Mouse (Mus musculus) ovary, postnatal 36 days (tissue): ENCODE data around the gene Acy3.
"Not testable (repeated sequence)": the region's sequence is repeated elsewhere in the genome, so short reads cannot be mapped to it uniquely, and the experiment has no call there.

Source experiments
- DNase-seq: peaks from one replicate; pipeline ENCODE4 v3.0.0; 2022; ENCODE audit warnings: low spot score, mixed read lengths

Acy3 gene

DNA sequence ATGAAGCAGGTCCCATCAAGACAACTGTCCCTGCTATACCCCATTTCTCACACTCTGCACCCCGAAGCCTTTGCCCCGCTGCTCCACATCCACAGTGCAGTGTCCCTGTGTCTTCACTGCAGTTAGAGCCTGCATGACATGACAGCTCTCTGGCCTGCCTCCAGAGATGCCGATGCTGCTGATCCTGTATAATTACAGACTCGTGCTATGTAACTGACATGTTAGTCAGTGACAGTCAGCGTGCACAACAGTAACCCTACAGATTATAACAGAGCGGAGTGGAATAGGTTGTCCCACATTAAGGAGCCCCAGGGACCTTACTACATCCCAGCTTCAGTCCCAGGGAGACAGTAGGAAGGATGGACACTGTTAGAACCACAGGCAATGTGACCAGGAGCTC is 11.8 kb upstream of the Acy3 start:
- not testable (repeated sequence) for DNase-seq

DNA sequence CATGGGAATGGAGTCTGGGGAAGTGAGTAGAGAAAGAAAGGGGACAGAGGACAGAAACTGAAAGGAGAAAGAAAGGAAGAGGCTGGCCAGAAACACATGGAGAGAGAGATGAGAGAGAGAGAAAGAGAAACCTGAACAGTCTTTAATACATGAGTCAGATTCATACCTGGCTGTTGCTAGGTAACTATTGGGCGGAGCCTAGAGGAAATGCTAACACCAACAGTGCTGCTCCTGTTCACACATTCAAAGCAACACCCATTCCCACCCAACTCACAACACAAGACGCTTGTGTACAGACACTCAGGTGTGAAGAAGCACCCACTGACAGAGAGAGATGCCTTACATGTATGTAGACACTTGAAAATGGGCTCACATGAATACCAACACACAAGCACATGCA is 10.5 kb upstream of the Acy3 start:
- DNase-seq: no peak

DNA sequence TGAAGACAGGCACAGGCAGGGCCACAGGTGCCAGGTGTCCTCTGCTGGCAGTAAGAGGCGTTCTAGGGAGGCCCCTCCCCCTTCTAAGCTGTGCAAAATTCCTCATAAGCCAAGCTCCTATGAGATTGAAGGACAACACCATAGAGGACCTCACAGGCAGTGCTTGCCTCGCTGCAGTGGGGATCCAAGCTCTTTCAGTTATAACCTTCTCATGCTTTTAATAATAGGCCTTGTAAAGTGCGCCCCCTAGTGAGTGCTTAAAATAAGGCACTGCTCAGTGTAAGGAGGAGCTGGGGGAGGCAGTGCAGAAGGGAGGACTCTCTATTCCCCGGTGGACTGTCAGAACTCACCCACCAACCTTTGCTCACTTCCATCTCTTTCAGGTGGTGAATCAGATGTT is 6.1 kb upstream of the Acy3 start:
- peak; percentile 53 for DNase-seq

DNA sequence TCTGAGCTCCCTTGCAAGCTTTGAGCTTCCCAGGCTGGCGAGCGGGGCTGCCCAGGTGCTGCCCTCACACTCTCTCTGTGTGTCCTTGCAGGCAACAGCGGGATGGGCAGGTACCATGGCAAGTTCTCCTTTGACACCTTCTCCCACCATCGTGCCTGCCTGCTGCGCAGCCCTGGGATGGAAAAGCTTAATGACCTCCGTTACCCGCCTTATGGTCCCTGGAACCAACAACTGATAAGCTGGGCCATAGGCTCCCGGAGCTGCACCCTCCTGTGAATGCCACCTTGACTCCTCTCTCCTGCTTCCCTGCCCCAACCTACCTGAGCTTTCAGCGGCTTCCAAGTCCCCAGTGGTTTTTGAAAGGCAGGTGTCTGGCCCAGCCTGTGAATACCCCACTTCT is 5.5 kb upstream of the Acy3 start:
- no peak for DNase-seq

DNA sequence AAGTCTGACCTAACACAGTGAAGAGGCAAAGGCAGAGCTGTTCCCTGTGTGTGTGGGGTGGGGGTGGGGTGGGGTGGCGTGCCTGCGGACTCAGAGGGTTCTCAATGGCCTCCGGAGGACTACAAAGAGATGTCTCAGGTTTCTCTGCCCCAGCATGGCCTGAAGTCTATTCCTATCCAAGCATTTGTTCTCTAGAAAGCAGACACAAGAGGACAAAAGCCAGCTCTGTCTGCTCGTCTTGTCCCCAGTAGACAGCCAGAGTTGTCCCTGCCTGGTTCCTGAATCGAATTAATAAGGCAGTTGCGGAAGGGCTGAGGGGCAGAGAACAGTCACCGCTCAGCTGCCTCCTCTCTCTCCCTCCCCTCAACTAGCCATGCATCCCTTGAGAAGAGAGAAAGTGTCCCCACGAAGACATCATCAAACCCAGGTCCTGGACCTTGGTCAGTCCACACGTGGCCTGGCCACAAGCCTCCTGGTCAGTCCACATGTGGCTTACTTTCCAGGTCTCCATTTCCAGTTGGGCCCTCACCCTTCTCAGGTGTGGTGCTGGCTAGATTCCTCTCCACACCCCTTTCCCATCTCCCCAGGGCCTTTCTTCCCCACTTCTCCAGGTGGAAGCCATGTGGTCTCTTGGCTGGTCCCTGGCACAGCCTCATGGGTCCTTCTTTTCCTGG is 2.7 kb upstream of the Acy3 start:
- DNase-seq: no peak

DNA sequence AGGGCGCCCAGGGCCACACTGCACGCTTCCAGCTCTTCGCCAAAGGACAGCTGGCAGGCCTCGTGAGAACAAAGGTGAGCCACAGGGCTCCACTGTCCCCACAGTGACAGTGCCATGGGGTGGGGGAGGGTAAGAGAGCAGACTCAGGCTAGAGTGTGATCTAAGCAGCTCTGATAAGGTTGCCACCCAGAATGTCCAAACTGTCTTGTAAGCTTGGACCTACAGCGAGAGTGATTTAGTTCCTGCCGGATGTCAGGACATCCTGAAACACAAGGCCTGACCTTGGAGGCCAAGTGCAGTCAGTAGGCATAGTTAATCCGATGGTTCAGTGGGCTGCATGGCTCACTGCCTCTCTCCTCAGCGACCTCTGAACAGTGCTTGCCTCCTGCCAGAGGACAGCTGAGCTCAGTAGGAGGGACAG is 1.1 kb upstream of the Acy3 start:
- DNase-seq: peak; percentile 29

DNA sequence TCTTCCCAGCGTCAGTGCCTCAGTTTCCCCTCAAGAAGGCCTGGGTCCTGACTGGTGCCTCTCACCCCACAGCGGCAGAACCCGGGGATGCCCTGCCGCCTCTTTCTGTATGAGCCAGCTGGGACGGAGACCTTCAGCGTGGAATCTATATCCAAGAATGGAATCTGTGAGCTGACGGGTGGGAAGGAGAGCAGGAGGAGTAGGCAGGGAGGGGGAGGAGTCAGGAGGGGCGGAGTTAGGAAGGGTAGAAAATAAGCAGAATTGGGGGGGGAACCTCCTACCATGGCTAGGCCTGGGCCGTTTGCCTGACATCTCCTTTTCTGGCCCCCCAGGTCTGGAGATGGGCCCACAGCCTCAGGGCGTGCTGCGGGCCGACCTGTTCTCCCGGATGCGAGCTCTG is 1.7 kb downstream of the Acy3 start:
- DNase-seq: no peak

DNA sequence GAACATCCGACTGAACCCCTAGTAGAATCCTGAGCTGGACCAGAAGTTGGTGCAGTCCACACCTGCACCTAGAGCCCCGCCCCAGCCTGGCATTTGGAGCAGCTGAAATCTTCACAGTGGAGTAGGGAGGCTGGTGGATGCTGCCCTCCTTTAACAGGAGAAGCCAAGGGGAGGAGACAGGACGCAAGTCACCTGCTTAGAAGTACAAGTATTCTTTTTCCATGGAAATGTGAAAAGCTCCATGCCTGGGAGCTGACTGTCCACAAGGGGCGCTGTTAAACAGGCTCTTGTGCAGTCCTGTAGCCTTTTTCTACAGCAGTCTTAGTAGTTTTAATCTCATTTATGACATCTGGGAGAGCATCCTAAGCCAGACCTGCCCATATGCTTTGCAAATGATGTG is 2.4 kb downstream of the Acy3 start:
- no peak for DNase-seq

DNA sequence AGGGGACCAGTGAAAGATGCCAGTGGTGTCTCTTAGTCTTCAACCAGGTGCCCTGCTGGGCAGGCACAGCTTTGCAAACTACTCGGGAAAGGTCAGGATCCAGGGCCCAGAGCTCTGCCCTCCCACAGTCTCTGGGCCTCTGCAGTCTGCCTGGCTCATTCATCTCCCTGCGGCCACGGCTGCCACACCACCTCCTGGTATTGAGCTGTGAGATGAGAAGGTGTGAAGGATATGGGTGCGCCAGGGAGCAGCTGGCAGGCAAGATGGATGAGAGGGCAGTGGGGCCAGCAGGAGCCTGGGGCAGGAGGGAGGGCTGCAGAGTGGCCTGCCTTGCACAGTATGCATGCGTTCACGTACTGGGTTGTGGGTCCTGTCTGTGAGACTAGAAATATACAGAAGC is 4.4 kb downstream of the Acy3 start:
- DNase-seq: no peak

DNA sequence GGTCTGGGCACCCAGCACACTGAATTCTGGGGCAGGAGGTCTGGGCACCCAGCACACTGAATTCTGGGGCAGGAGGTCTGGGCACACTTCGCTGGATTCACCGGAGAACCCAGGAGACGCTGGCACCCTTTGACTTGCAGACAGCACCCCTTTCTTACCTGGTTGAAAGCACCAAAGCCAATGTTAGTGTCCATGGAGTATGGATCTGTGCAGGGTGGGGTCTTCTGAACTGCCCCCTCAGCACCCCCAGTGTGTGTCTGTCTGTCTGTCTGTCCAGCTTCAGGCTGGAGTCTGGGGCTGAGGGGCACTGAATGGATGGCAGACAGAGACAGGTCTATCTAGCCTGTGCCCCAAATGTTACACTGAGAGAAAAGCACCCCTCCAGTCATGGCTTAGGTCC is 5.2 kb downstream of the Acy3 start:
- no peak for DNase-seq

DNA sequence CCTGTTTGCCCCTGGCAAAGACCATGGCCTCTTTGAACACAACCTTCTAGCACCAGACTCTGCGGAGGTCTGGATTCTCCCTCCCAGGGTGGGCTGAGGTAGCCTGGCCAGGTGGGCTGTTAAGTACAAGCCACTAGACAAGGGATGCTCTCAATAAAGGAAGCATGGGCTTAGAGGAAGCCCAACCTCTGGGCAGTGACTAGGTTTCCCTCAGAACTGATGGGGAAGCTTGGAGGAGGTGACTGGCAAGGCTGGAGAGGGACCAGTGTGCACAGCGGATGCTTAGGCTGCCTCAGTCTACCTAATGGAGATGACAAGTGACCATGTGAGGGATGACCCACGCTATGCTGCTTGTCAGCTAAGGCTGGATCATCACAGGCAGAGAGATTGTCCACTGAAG is 5.6 kb downstream of the Acy3 start:
- DNase-seq: no peak

DNA sequence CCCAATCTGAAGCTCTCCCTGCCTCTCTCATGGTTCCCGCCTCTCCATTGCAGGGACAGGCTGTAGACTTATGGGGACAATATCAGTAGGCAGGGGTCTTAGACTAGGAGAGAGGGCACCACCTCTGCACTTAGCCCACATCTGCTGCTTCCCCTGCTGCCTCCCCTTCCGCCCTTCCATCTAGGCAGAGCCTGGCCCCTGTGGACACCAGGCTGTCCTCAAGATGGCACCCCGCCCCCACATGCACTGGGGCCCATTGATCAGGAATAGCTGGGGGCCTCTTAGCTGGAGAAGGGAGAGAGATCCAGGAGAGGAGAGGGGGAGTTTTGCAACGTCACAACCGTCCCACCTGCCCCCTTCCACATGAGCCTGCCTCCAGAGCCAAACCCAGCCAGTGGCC is 6.0 kb downstream of the Acy3 start, which contains the start of gene Tbx10:
TSS of gene Tbx10 (plus strand) at position 337 of the 400 bp plus-strand sequence.
- DNase-seq: no peak

DNA sequence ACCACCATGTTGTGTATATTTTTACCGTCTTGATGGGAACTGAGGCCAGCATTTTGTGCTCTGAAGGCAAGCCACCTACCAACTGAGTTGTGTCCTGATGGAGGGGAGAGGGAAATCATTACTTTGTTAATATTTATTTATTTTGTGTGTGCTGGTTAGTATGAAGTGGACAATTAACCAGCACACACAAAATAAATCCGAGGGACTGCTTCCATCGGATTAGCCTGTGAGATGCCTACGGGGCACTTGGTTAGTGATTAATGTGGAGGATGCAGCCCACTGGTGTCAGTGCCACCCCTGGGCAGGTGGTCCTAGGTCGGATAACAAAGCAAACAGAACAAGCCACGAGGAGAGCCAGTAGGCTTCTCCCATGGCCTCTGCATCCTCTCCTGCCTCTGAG is 8.6 kb downstream of the Acy3 start:
- DNase-seq: no peak

DNA sequence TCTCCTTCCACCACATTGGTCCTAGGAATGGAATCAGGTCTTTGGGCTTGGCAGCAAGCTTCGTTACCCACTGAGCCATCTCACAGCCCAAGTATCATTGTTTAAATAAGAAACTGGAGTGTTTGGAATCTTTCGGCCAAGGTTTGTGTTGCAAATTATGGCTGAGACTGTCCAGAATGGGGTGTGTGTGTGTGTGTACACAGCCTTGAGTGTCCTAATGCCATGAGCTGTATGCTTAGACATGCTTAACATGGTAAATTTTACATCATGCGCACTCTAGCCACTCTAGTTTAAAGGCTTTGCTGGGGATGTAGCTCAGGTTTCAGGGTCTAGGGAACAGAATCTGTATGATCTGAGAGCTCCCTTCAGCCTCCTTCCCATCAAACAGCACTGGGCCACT is 9.1 kb downstream of the Acy3 start:
- DNase-seq: no peak

DNA sequence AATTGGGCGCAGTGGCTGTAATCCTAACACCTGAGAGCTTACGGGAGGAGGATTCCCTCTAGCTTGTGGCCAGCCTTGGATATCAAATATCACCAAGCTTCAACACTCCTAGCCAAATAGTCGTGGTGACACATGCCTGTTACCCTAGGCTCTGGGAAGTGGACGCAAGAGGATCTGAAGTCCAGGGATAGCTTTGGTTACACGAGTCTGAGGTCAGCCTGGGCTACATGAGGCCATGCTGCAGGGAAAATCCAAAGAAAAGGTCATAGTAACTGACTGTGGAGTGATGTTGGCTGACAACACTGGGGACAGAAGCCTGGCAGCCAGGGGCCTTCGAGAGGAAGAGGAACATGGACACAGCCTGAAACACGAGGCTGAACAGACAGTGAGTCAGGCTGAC is 9.7 kb downstream of the Acy3 start:
- DNase-seq: no peak

DNA sequence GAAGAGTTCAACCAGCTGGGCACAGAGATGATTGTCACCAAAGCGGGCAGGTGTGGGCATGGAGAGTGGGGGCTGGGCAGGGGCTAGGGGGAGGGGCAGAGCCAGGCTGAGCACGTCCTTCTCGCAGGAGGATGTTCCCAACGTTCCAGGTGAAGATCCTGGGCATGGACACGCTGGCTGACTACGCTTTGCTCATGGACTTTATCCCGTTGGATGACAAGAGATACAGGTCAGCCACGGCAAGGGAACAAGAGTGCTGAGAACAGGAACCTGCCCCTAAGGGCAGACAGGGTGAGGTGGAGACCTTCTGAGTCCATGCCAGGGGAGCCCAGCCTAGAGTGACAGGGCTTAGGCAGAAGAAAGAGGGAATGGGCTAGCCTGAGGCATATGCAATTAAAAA is 10.4 kb downstream of the Acy3 start:
- no peak for DNase-seq

DNA sequence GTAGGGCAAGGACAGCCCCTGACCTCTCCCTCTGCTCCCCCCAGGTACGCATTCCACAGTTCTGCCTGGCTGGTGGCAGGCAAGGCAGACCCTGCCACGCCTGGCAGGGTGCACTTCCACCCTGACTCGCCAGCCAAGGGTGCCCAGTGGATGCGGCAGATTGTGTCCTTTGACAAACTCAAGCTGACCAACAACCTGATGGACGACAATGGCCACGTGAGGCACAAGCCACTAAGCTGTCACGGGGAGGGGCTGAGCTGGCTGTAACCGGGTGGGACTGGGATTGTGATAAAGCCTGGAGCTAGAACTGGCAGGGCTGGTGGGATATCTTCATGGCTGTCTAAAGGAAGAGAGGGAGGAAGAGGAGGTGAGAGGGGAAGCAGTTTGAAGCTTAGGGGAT is 10.9 kb downstream of the Acy3 start:
- DNase-seq: no peak

DNA sequence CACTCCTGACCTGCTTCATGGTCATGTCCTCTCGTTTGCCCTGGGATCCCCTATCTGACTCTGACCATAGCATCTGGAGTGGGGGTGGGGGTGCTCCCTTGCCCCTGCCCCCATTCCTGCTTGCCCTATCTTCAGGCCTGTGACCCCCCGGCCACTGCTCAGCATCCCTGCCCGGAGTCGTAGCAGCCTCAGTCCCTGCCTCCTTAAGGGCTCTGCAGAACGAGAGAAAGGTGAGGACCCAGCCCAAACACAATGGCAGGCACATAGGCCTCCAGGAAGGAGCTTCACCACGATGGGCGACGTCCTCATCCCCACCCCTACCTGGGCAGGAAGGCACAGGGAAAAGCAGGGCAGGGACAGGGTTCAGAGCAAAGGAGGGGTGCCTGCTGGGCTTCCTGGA is 12.0 kb downstream of the Acy3 start:
- no peak for DNase-seq

DNA sequence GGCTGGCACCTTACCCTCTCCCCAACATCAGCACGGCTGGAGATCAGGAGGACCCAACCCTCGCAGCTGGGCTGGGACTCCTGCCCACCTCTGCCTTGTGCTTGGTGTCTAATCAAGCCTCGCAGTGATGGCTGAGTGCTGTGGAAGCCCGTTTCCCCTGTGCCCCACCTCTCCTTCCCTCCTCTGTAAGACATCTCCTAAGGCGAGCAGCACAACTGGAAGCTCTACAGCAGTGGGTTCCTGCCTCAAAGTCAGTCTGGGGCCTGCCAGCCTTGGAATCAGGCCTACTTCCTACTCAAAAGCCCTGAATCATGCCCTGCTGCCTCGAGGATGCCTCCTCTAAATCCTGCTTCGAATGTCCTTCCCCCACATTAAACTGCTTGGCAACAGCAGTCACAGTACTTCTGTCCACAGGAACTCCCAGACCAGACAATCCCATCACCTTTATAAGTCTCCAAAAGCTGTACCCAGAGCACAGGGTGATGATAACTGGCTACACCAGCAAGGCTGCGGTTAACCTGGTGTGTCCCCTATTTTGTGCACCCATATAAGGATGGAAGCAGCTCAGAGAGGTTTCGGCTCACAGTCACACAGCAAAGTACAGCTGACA is 12.9 kb downstream of the Acy3 start:
- no peak for DNase-seq

DNA sequence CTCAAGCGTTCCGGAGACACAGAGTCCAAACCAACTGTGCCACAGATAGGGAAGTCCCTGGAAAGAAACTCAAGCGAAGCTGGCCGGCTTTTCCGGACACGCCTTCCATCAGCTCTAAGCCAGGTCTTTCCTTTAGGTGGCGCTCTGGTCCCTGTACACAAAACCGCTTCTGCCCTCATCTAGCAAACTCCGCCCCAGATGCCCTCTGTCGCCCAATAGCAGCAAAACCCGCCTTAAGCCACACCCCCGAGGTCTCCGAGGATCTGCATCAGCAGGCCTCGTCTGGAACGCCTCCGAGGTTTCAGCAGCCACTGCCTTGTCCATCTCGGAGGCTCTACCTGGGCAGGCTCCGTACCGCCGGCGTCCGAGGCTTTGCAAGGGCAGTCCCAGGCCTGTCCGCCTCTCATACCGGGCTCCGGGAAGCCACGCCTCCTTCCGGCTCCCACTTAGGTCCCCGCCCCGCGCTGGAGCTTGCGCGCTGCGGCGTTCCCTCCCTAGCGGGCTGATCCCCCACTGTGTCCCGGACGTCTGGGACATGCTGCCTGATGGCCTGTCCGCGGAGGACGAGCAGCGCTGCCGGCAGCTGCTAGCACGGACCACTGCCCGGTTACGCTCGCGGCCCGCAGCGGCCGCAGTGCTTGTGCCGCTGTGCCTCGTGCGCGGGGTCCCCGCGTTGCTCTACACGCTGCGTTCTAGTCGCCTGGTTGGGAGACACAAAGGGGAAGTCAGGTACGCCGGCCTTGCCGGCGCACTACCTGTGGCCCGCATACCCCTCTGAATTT is 13.9 kb downstream of the Acy3 start, which contains the start of the genes Nudt8 and Gm49405:
TSS of gene Nudt8 (plus strand) at position 462 of the 782 bp plus-strand sequence.
TSS of gene Gm49405 (plus strand) at position 508 of the 782 bp plus-strand sequence.
- peak; percentile 92 for DNase-seq

DNA sequence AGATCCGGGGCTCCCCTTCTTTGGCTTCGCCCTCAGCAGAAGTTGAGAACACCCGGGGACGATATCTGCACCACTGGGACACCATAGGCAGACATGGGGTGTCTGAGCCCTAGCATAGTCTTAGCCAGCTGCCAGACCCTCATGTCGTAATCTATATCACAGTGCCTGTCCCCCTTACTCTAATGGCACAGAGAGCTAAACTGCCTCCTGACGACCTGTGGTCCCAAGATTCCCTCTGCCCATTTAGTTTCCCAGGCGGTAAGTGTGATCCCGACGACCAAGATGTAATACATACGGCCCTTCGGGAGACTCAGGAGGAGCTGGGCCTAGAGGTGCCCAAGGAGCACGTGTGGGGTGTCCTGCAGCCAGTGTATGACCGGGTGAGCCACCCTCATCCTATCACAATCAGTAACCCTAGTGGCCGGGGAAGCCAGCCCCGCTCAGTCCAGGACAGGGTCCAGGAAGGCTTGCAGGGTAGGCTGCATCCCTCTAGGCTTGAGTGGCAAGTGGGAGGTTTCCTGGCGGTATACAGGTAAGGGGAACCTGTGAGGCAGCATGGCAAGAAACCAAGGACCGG is 14.7 kb downstream of the Acy3 start:
- DNase-seq: no peak

DNA sequence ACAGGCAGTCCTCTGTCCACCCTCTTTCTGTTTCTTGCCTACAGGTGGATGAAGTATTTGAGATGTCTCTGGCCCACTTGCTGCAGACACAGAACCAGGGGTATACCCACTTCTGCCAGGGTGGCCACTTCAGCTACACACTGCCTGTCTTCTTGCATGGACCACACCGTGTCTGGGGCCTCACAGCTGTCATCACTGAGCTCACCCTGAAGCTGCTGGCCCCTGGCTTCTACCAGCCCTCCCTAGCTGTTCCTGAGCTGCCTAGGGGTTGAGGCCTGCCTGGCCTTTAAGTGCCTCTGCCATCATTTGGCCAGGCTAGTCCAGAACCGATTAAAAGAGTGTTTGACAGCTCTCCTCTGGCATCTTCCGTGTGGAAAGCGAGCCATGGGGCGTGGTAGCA is 15.4 kb downstream of the Acy3 start:
- DNase-seq: no peak

DNA sequence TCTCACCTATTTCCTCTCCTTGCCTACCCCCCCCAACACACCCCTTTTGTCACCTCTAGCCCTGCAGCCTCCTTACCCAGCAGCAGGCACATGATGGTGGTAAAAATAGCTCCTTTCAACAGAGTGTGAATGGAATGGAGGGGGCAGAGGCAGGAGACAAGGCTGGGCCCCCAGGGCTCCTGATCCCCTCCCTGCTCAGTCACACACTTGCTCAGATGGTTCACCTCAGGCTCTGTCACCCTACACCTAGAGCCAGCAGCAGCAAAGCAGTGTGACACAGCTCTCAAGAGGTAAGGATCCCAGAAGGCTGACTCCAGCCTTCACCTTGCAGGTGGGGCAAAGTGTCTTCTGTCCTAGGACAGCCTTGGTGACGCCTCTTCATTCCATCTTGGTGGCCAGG is 16.7 kb downstream of the Acy3 start, which contains the start of gene Doc2g:
TSS of gene Doc2g (plus strand) at position 202 of the 400 bp plus-strand sequence.
- DNase-seq: no peak
